Mouse (Mus musculus) left cerebral cortex, postnatal 25 days (tissue): ENCODE measurements at regions not wholly inside any gene's neighbourhood (a gene's known extent, or its start where the extent isn't known, plus 50 kb on each side); places are given as distances from the start of the nearest gene placed in this dataset.

Experiments
- DNase-seq, 2 experiments: peaks; one replicate each; pipeline ENCODE4 v3.0.0; 2022; ENCODE audit warnings: low spot score in 2 of 2, mixed read lengths in 1 of 2
- intact Hi-C: fragments of 180-260 bp; cut with DNase I; formaldehyde crosslinking; loops from one replicate; pipeline ENCODE4 v1.15.1; 2025

DNA sequence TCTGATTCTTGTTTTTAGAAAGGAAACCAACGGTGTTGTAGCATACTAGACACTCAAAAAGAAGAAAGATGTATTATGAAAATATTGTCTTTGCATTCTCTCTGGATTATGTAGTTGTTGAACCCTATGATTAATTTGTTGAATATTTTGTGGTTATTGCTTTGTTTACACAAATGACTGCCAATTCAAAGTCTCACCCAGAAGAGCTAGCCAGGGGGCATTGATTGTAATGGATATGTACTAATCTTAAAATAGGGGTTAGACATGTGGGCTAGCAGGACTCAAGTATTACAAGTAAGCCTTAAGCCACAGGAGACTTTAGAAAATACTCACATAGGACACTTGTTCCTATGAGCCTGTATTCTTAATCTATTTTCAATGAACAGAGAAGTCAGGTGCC is 135.3 kb upstream of the Tnfaip3 start:
- DNase-seq, result no peak
- intact Hi-C loops, result no loop called here

DNA sequence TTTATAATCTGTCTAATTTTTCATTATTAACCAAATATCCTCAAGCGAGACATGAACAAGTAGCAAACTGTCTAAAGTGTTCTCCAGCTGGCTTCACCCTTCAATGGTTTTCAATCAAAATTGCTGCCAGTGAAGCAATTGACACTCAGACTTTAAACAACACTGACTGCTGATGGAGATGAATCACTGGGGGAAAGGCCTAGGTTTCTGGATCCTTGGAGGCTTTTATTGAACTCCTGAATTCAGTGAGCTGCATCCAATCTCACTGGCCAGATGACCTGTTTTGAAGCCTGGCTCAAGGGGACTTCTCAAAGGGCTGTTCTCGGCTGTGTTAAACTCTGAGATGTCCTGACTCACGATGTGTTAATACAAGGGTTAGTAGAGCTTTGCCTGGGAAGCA is 134.5 kb upstream of the Tnfaip3 start:
- no peak for DNase-seq
- intact Hi-C loops, result no loop called here

DNA sequence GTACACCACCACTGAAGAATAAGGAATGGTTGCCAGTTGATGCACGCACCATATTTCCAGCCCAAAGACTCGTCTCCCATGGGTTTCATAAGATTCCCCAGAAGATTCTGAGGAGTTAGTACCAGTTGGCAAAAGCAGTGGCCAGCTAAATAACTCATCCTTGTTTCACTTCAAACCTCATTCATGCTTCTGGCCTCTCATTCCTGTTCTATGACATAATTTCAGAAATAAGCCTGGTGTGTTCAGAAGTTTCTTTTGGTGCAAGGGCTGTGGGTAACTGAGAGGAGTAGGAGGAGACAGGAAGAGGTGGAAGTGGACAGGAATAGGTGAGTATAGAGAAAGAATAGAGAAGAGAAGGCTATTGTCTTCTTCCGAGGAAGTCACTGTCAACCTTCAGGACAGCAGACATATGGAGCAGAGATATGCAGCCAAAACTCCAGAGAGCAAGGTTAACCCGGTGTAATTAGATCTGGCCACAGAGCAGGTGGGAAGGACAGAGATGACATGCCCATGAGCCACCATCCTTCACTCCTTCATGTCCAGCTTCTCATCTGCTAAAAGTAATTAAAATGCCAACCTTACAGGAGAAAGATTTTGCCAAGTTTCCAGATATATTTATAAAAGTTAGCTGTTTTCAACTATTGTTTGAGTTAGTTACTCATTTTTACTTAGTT is 133.9 kb upstream of the Tnfaip3 start:
- peak in 1 of 2 experiments; percentile 4 for DNase-seq
- intact Hi-C loops, result no loop called here

DNA sequence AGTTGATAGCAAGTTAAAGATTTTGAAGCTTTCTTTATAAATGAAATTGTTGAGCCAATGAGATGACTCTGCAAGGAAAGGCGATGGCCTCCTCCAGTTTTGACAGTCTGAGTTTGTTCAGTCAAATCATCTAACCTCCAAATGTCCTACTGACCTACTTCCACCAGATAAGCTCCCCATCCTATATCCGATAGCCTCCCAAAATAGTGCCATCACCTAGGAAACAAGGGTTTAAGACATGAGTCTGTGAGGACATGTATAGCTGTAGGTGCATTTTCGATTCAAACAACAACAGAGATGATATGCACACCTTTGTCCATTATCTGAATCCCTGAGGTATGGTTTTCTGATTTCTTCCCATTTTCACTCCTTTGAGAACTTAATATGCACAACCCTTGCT is 126.0 kb upstream of the Tnfaip3 start:
- DNase-seq, result no peak
- intact Hi-C loops, result no loop called here

DNA sequence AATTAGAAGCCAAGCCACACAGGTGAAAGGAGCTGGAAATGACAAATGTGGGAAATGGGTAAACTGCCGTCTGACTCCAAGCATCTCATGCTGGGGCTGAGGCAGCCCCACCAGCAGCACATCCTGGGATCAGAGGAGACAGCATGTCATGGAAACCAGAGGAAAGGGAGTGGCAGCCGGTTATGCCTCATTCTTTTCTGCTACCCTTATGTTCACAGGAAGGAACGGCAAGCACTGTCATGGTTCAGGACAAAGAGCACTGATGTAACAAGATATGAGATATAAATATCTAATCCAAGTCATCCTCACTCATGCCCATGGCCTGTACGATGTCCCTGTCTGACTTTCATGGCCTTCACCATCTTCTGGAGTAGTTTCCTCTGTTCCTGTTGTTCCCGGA is 125.2 kb upstream of the Tnfaip3 start:
- intact Hi-C loops, result no loop called here
- no peak for DNase-seq

DNA sequence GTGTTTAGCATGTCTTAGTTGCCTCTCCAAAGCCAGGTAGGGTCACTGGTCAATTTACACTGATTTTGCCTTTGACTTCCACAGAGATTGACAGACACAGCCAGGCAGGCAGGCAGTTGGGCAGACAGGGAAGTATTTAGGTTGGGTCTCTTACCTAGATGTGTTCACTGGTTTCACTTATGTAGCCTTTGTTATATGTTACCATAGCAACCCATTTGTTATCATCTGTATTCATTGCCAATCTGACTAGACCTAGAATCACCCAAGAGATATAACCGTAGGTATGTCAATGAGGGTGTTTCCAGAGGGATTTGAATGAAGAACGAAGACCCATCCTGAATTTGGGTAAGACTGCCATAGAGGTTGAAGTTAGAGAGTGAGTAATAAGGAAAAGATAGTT is 123.8 kb upstream of the Tnfaip3 start:
- no peak for DNase-seq
- intact Hi-C loops, result no loop called here

DNA sequence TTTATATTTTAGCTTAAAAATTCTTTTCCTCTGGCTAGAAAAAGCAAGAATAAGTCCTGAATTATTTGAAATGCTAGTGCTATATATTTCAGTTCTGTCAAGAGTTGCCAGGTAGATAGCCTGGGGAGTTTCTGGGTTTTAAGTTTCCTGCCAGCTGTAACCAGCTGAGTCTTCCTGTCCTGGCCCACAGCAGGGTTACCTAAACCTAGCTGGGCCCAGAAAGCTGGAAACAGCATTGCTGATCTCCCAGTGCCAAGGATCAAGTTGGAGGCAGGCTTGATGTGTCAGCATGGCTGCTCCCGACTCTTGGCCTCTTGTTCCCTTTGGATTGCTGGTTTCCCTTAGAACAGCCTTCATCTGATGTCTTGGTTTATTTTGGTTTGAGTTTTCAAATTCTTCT is 122.8 kb upstream of the Tnfaip3 start:
- DNase-seq, result no peak
- intact Hi-C loops, result no loop called here

DNA sequence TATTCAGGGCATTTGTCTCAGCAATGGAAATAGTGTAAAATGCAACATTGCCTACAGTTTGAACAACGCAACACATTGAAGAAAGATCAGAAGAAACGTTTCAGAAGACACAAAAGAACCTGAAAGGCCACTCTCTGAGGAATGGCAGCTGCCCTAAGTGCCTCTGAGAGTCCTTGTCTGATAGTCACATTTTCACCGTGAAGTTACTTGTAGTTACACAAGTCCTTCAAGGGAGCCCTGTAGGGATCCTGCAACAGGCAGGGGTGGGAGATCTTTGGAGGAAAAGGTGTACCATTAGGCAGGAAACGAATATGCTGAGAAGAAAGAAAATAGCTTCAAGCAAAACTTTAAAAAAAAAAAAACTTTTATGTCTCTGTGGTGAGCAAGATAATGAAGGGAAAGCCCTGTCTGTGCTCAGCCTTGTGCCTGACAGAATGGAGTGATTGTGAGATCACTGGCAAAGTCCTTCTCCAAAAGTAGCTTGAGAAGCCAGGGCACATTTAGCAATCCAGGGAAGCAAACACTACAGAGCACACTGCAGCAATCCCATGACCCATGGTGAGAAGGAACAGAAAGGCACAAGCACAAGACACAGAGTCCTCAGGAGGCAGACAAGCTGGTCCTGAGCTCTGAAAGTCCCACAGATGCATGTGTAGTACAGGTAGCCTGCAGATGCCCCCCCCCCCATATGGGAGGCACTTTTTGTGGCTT is 112.3 kb upstream of the Tnfaip3 start:
- intact Hi-C loops, result no loop called here
- DNase-seq, result no peak

DNA sequence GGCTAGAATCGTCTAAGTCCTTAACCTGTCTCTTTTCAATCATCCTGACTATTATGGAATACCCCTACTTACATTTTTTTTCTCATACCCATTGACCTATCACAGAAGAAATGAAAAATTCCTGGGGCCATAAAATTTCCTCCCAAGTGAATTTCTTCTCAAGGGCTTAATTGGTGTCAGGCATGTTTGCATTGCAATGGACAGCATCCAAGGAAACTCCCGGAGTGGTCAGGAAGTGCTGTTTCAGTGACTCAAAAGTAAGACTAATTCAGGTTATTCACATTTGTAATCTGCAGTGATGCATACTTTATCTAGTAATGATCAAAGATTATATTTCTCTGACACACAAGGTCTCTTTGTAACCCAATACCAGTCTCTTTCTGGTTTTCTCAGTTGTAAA is 111.5 kb upstream of the Tnfaip3 start:
- intact Hi-C loops, result no loop called here

DNA sequence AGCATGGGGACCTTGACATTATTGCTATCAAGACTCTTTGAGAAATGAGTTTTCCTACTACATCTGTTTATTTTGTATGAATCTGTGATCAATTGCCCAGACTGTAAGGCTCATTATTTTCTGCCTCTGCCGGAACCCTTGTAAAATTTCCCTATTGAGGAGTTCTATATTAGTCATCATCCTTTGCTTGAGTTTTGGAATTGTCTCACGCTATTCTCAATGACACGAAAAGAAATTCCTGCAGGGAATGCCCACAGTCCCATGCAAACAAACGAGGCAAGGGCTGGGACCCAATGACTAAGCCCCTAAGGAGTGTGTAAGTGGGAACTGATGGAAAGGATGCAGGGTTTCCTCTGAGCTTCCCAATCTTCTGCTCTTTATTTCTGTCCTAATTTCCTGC is 111.0 kb upstream of the Tnfaip3 start:
- intact Hi-C loops, result no loop called here
- DNase-seq, result no peak

More for the DNA sequence above, 111.5 kb upstream of the Tnfaip3 start:
- DNase-seq, result no peak

DNA sequence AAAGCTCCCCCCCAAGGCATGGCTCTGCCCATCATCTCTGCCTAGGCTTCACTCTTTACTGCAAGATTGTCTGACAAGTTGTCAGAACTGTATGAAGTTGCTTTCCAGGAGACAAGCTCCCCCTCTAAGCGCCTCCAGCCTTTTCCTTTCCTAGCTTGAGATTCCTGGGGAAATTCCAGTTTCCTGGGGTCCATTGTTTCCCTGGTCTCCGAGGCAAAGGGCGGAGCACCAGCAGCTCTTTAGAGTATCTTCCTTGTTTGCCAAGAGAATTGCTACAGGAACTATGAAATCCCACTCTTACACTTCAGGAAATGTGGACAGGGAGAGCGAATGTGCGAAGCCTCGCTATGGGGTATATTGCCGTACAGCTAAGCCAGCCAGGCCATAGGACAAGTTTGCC is 108.2 kb upstream of the Tnfaip3 start:
- intact Hi-C loops, result no loop called here
- no peak for DNase-seq

DNA sequence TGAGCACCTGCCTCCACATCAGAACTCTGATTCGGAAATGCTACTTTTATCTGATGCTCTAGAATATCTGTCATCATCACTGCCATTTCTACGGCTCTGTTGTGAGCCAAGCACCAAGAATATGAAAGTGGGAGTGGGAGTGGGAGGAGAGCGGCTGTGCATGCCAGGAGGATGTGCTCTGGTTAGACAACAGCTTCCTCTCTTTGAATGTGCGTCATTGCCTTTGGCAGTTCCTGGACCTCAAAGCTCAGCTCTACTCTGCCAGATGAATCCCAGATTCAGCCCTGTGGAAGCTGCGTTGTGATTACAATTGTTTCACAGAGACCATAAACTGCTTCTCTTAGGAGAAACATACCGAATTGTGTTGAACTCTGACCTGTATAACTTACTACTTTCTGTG is 106.8 kb upstream of the Tnfaip3 start:
- intact Hi-C loops, result no loop called here
- peak; percentile 32 to 92 for DNase-seq

DNA sequence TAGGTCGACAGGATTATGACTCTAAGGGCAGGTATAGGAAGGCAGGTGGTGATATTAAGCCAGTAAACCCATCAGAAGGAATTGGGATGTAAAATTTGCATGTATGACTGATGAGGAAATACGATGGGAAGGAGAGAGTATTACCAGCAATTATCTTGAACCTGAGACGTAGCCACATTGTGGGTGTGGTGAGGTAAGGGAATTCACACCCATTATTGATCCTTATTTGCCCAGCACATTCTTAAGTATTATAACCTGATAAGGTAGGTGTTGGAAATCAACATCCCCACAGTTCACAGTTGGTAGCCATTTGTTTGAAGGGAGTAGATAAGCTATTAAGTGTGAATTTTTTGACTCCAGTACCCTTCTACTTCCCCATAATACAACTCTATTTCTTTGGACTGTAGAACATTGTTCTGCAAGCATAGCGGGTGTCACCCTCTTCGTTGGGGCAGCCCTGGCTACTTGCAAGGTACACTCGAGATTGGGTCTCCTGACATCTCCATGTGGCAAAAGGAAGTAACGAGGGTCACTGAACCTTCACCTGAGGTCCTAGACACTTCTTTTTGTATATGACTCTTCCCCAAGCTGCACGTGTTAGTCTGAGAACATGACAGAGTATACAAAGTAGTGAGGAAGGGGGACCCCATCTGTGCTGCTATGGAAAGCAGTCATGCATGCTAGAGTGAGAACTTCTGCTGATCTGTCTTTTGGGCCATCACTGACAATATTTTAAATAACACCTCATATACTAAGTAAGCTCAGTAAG is 104.0 kb upstream of the Tnfaip3 start:
- no peak for DNase-seq
- intact Hi-C loops, result no loop called here

DNA sequence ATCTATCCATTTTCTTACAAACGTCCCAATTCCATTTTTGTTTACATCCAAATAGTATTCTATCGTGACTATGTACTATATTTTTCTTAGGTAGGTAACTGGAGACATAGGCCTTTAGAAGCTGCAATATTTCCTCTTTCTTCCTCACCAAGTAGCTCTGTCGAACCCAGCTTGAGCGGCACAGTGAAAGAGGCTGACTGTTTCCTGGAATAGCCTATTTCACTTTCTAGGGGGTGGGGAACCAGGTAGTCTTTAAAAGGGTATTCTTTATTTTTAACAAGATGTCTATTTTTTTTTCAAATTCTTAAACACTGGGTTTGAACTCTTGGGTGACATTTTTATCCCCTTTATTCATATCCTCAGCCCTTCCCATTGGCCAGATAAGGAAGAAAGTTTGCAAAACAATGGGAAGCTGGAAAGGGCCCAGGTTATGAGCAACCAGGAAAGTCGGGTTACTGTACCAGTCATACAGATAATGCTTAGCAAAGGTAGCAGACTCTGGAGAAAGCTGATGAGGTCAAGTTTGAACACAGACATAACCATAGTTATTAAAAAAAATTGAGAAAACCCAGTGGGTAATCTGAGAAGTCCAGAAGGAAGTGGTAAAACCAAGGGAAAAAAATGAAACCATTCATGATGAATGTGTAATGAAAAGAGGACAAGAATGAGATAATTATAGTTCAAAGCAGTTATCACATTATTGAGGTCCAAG is 103.3 kb upstream of the Tnfaip3 start:
- intact Hi-C loops, result no loop called here
- DNase-seq, result no peak

DNA sequence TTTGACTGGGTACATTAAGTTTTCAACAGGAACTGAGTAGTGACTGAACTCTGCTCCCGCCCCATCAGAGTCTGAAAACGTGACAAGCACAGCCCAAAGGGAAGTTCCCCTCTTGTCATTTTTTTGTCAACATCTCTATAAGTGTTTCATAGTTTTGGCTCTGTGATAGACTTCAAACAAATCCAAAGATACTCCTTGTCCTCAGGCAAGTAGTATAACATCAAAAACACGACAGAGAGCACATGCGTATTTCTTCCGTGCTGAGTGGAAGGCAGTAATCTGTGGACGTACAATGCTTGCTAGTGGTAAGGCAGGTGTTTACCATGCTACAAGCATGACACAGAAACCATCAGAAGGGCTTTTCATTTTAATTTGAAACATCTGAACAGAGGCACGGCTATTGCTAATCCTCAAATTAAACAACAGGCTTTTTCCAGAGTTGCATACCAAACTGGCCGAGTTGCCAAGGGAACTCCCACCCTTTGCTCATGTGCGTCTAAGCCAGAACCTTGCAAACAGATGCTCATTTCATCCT is 101.7 kb upstream of the Tnfaip3 start:
- intact Hi-C loops, result no loop called here
- DNase-seq, result no peak

DNA sequence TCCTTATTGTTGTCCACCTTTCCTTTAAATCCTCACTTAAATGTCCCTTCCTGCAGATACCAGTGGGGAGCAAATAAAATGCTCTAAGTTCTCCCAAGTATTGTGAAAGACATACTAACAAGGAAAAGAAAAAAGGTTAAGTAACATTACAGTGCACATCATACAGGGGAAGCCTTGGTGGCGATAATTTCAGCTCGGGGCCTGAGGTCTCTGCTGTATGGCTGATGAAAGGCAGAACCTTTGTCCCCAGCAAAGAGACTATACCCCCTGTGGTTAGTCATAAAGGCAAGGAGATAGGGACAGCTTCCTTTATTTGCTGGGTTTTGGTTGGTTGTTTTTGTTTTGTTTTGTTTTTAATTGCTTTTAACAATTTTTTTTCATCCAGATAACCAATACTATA is 97.0 kb upstream of the Tnfaip3 start:
- DNase-seq, result no peak
- intact Hi-C loops, result no loop called here

DNA sequence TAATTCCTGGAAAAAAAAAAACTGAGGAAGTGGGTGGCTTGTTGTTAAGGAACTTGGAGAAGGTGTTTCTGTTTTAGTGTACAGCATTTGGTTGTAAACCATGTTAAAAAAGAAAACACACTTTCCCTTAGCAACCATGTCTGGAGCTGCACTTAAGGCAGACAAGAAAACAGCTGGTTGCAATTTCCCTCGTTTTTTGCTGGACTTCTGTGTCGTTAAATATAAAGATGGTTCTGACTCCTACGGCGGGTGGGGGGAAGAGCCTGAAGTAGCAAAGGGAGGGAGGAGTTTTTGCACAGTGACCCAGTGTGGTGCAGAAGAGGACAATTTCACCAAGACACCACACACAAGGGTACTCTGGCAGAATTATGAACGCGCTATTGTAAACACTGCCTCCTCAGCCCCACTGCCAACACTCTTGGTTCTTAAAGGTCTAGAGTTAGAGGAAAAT is 89.8 kb upstream of the Tnfaip3 start:
- intact Hi-C loops, result no loop called here

DNA sequence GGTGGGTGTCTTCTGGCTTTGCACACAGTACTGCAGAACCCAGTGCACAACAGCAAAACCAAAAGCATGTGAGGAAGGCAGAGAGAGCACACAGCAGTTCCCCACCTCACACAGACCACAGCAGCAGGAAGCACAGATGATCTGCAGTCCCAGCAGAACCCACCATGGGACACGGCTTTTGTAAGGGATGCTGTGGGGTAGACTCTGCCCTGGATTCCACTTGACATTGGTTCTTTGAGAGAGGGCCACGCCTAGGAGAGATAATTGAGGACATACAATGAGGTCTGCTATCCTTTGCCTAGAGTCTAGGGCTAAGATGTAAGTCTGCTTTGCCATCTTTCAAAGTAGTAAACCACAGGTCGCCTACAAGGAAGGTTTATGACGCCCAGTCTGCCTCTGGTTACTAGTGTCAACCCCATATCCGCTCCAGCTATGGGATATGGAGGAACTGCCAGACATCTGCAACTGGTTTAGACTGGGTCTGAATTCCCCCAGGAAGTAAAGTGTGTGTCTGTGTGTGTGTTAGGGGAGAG is 89.3 kb upstream of the Tnfaip3 start:
- intact Hi-C loops, result no loop called here
- DNase-seq, result no peak

More for the DNA sequence above, 89.8 kb upstream of the Tnfaip3 start:
- no peak for DNase-seq

DNA sequence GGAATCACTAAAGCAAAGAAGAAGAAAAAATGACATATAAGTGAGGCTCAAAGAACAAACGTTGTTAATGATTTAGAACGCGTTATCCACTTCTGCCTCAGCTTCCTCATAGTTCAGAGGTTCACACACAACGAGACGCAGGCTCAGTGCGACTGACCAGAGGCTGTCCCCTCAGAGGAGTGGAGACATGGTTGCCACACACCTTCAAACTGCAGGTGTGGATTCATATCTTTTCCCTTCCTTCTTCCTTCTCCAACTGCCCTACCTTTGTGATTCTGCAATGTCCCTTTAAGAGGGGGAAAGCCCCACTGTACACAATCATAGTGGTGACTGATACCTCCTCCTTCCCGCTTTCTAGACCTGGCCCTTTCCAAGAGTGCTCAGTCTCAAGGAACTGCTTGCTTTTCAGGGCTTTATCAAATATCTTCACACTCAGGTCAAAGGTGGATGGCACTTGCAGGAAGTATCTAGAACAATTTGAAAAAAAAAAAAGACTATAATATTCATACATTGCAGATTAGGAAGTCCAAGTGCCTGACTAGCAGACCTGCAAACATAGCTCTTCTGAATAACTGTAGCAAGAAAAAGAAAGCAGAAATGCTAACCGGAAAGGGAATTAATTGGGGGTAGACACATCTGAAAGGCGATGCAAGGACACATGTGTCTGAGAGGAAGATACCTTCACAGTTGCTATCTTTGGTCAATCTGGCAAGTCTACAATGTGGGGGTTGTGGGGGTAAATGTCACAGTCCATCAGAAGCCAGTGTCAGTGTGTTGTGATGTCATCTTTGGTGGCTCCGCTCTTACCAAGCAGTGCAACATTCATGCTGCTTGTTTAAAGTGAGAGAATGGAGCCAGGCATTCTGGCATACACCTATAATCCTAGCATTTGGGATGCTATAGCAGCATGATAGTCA is 84.2 kb upstream of the Tnfaip3 start:
- DNase-seq, result no peak
- intact Hi-C loops, result loop anchor here (5.0 kb wide), 1 partner anchor 147 kb away; no protein-coding TSS in a partner anchor
